Mouse (Mus musculus): Measurements from ENCODE around the gene Ptma.

GRCm38 (mm10) chr1:86525499-86526115, 919 bp upstream of the Ptma start:
- TF ChIP-seq CTCF (IDR thresholded peaks at IDR 0.05; ENCODE audit: extremely low read depth, insufficient read depth, insufficient read length, insufficient replicate concordance) (no peak), POLR2A (IDR thresholded peaks at IDR 0.05; ENCODE audit: low read depth, low read length) (no peak)
